Mouse (Mus musculus) hindbrain, embryonic 11.5 days (tissue): ENCODE data around the gene Ccdc154. TPM values are rescaled to one million over a fixed set of nuclear protein-coding genes. Genes with fewer than 3 reads are reported as not detected.

Source experiments
- ATAC-seq: fragments of 200-750 bp; cut with Nextera tagmentation; 2 replicates; pipeline ENCODE4 v1.8.0; 2017; ENCODE audit warnings: mild to moderate bottlenecking, moderate TSS enrichment, moderate library complexity; ENCODE audit not compliant: low FRiP score
- DNase-seq: peaks from one replicate; pipeline ENCODE4 v3.0.0-alpha.2; 2015; ENCODE audit warnings: low spot score
- H3K27ac ChIP-seq: fragments of 300-500 bp; sonication (generic); 2 replicates; pipeline ENCODE4 v1.5.1; 2014; ENCODE audit warnings: mild to moderate bottlenecking, low read depth, low read length
- H3K27me3 ChIP-seq: fragments of 300-500 bp; sonication (generic); 2 replicates; pipeline ENCODE4 v1.6.1; 2014; ENCODE audit warnings: mild to moderate bottlenecking, low read length, moderate library complexity, mixed read lengths; ENCODE audit not compliant: control insufficient read depth, insufficient read depth
- H3K36me3 ChIP-seq: fragments of 300-500 bp; sonication (generic); 2 replicates; pipeline ENCODE4 v1.6.1; 2014; ENCODE audit warnings: mild to moderate bottlenecking, low read length, moderate library complexity, mixed read lengths; ENCODE audit not compliant: control insufficient read depth, insufficient read depth
- H3K4me1 ChIP-seq: fragments of 300-500 bp; sonication (generic); replicated peaks from 2 replicates; pipeline ENCODE4 v1.6.1; 2014; ENCODE audit warnings: low read length, mixed read lengths; ENCODE audit not compliant: control insufficient read depth, insufficient read depth
- H3K4me2 ChIP-seq: fragments of 300-500 bp; sonication (generic); replicated peaks from 2 replicates; pipeline ENCODE4 v1.6.1; 2014; ENCODE audit warnings: mild to moderate bottlenecking, low read depth, low read length
- H3K4me3 ChIP-seq: fragments of 300-500 bp; sonication (generic); 2 replicates; pipeline ENCODE4 v1.5.1; 2014; ENCODE audit warnings: low read depth, low read length
- H3K9ac ChIP-seq: fragments of 300-500 bp; sonication (generic); 2 replicates; pipeline ENCODE4 v1.6.1; 2014; ENCODE audit warnings: low read depth, low read length
- H3K9me3 ChIP-seq: fragments of 300-500 bp; sonication (generic); 2 replicates; pipeline ENCODE4 v1.6.1; 2016; ENCODE audit warnings: low read length; ENCODE audit not compliant: control insufficient read depth
- WGBS: fragments of 180-500 bp; shearing (Covaris S2); extraction: QIAGEN DNeasy Blood & Tissue Kit; methylation state at CpG from one replicate; pipeline ENCODE4 v1.1.7; 2014; 5-methylcytosine and 5-hydroxymethylcytosine counted together
- polyA plus RNA-seq: library from polyadenylated mRNA; unstranded; fragments of >200 nt; fragmentation: Nextera tagmentation; extraction: Ambion mirVana; gene quantifications from 2 replicates; pipeline ENCODE4 v1.2.1, GENCODE M21; 2014

Ccdc154 gene
- polyA plus RNA-seq, 1 experiment from 2014 or later = not detected

- no peak for ATAC-seq
- no peaks in the 10 kb centered on the region for H3K9me3 ChIP-seq
- H3K27ac ChIP-seq = no peak overlapping the region
- H3K27me3 ChIP-seq = no peaks in the 10 kb centered on the region
- no peak overlapping the region for H3K4me3 ChIP-seq
- no peaks in the 10 kb centered on the region for H3K4me1 ChIP-seq
- H3K36me3 ChIP-seq = no peaks in the 10 kb centered on the region
- 95% methylated on average over 1 of the region's 1 CpGs for WGBS
- no peak overlapping the region for H3K4me2 ChIP-seq
- H3K9ac ChIP-seq = no peak overlapping the region
- DNase-seq = no peak
These were observed 58.5 kb downstream of the Ccdc154 start for GRCm38 (mm10) chr17:25220746-25221145.

Other genes starting within 250 kb of the Ccdc154 start
- gene Mapk8ip3, start 225.5 kb upstream of the Ccdc154 start, polyA plus RNA-seq = 39.1 and 50.9 TPM in 2 replicates
- gene Jpt2, start 201.8 kb upstream of the Ccdc154 start, polyA plus RNA-seq = 214 and 237 TPM in 2 replicates
- gene Cramp1l, start 146.7 kb upstream of the Ccdc154 start, polyA plus RNA-seq = 11.2 and 15.1 TPM in 2 replicates
- gene Ift140, start 146.4 kb upstream of the Ccdc154 start, polyA plus RNA-seq = 15.9 and 17.5 TPM in 2 replicates
- gene Tmem204, start 78.9 kb upstream of the Ccdc154 start, polyA plus RNA-seq = 9.3 and 10.7 TPM in 2 replicates
- 23.5 and 28.8 TPM in 2 replicates for gene Telo2, start 46.5 kb upstream of the Ccdc154 start, polyA plus RNA-seq
- not detected in 2 replicates for gene Ptx4, start 41.7 kb upstream of the Ccdc154 start, polyA plus RNA-seq
- 16.6 and 18.7 TPM in 2 replicates for gene Clcn7, start 29.1 kb upstream of the Ccdc154 start, polyA plus RNA-seq
- not detected in 2 replicates for gene Gm38655, start 13.0 kb downstream of the Ccdc154 start, polyA plus RNA-seq
- 35.2 and 36.4 TPM in 2 replicates for gene BC003965, start 22.1 kb downstream of the Ccdc154 start, polyA plus RNA-seq
- gene Unkl, start 25.9 kb downstream of the Ccdc154 start, polyA plus RNA-seq = 4.3 and 4.5 TPM in 2 replicates
- gene Gnptg, start 77.7 kb downstream of the Ccdc154 start, polyA plus RNA-seq = 51.5 and 57.2 TPM in 2 replicates
- 60.3 and 64.9 TPM in 2 replicates for gene Tsr3, start 77.7 kb downstream of the Ccdc154 start, polyA plus RNA-seq
- gene Baiap3, start 93.9 kb downstream of the Ccdc154 start, polyA plus RNA-seq = 2.0 and 4.4 TPM in 2 replicates
- gene Ube2i, start 112.2 kb downstream of the Ccdc154 start, polyA plus RNA-seq = 781 and 835 TPM in 2 replicates
- not detected in 2 replicates for gene Prss34, start 135.9 kb downstream of the Ccdc154 start, polyA plus RNA-seq
- gene Prss28, start 146.2 kb downstream of the Ccdc154 start, polyA plus RNA-seq = not detected in 2 replicates
- not detected in 2 replicates for gene Prss29, start 156.2 kb downstream of the Ccdc154 start, polyA plus RNA-seq
- gene Tpsab1, start 183.1 kb downstream of the Ccdc154 start, polyA plus RNA-seq = not detected in 2 replicates
- not detected in 2 replicates for gene Tpsb2, start 203.8 kb downstream of the Ccdc154 start, polyA plus RNA-seq
- gene Tpsg1, start 206.8 kb downstream of the Ccdc154 start, polyA plus RNA-seq = 0.69 TPM in 1 of 2 replicates, not detected in the other